Mouse (Mus musculus) B cell, adult 2 months (primary cell): ENCODE measurements at regions not wholly inside any gene's neighbourhood (a gene's known extent, or its start where the extent isn't known, plus 50 kb on each side); places are given as distances from the start of the nearest gene placed in this dataset.
A peak's percentile ranks its signal among the peaks of the same experiment; 100 is the strongest.

Experiments used
- DNase-seq, 2 experiments: peaks; one replicate each; pipeline ENCODE4 v3.0.0; 2022

GRCm38 (mm10) chr5:101288358-101288757 lies 376.4 kb downstream of the Nkx6-1 start:
- DNase-seq, result peak; percentile 64 to 71

- DNase-seq, result no peak
These were observed 378.9 kb downstream of the Nkx6-1 start for GRCm38 (mm10) chr5:101285941-101286340.

GRCm38 (mm10) chr5:101250474-101250873 lies 405.0 kb downstream of the Gpat3 start:
- no peak for DNase-seq

GRCm38 (mm10) chr5:101242651-101243050 lies 397.1 kb downstream of the Gpat3 start:
- DNase-seq, result no peak

- DNase-seq, result peak; percentile 57 to 66
These were observed 394.0 kb downstream of the Gpat3 start for GRCm38 (mm10) chr5:101239298-101240118.

- DNase-seq, result no peak
These were observed 390.7 kb downstream of the Gpat3 start for GRCm38 (mm10) chr5:101236163-101236693.

- no peak for DNase-seq
These were observed 376.9 kb downstream of the Gpat3 start for GRCm38 (mm10) chr5:101222390-101222789.

GRCm38 (mm10) chr5:101218082-101218481 lies 372.6 kb downstream of the Gpat3 start:
- DNase-seq, result no peak

GRCm38 (mm10) chr5:101216837-101217571 lies 371.5 kb downstream of the Gpat3 start:
- DNase-seq, result no peak

- no peak for DNase-seq
These were observed 366.5 kb downstream of the Gpat3 start for GRCm38 (mm10) chr5:101211974-101212373.

- peak; percentile 47 to 61 for DNase-seq
These were observed 362.6 kb downstream of the Gpat3 start for GRCm38 (mm10) chr5:101208150-101208549.

GRCm38 (mm10) chr5:101195501-101195900 lies 350.0 kb downstream of the Gpat3 start:
- DNase-seq, result no peak

GRCm38 (mm10) chr5:101190976-101191375 lies 345.5 kb downstream of the Gpat3 start:
- no peak for DNase-seq

- DNase-seq, result no peak
These were observed 327.7 kb downstream of the Gpat3 start for GRCm38 (mm10) chr5:101173183-101173582.

- no peak for DNase-seq
These were observed 327.3 kb downstream of the Gpat3 start for GRCm38 (mm10) chr5:101172782-101173181.

GRCm38 (mm10) chr5:101169074-101169473 lies 323.6 kb downstream of the Gpat3 start:
- DNase-seq, result no peak

- no peak for DNase-seq
These were observed 318.2 kb downstream of the Gpat3 start for GRCm38 (mm10) chr5:101163624-101164213.

GRCm38 (mm10) chr5:101163112-101163511 lies 317.6 kb downstream of the Gpat3 start:
- DNase-seq, result no peak

- DNase-seq, result peak; percentile 19 to 21
These were observed 311.9 kb downstream of the Gpat3 start for GRCm38 (mm10) chr5:101157416-101157815.

- DNase-seq, result no peak
These were observed 300.8 kb downstream of the Gpat3 start for GRCm38 (mm10) chr5:101146345-101146744.

- no peak for DNase-seq
These were observed 279.5 kb downstream of the Gpat3 start for GRCm38 (mm10) chr5:101124941-101125453.

- no peak for DNase-seq
These were observed 277.4 kb downstream of the Gpat3 start for GRCm38 (mm10) chr5:101122914-101123313.
